Mouse (Mus musculus): ENCODE data around the gene Olfr1156. TPM values are rescaled to one million over a fixed set of nuclear protein-coding genes. Genes with fewer than 3 reads are reported as not detected.

Gene Olfr1156
- polyA plus RNA-seq (2012; rRNA removed; ENCODE audit: low replicate concordance), result not detected in 2 replicates

GRCm38 (mm10) chr2:87953000-87953399 is at the start of gene Olfr1156:
Gene Olfr1156 (minus strand): TSS chr2:87953100.

GRCm38 (mm10) chr2:87989813-87990212 is 36.9 kb upstream of the Olfr1156 start, which contains the start of gene Olfr1158:
Gene Olfr1158 (plus strand): TSS chr2:87990113.

GRCm38 (mm10) chr2:87974563-87974962 is 21.7 kb upstream of the Olfr1156 start, which contains the start of gene Olfr74:
Gene Olfr74 (minus strand): TSS chr2:87974663.

GRCm38 (mm10) chr2:87968199-87968598 is 15.3 kb upstream of the Olfr1156 start, which contains the start of gene Olfr1157:
Gene Olfr1157 (minus strand): TSS chr2:87968299.

GRCm38 (mm10) chr2:87945037-87945436 is 7.9 kb downstream of the Olfr1156 start, which contains the start of gene Olfr1155:
Gene Olfr1155 (minus strand): TSS chr2:87945137.

GRCm38 (mm10) chr2:87905066-87905465 is 47.8 kb downstream of the Olfr1156 start, which contains the start of gene Olfr1154:
Gene Olfr1154 (minus strand): TSS chr2:87905166.

Other genes with a start within 250 kb of the Olfr1156 start
- not detected in 2 replicates for gene Olfr1137, start 239.9 kb downstream of the Olfr1156 start, polyA plus RNA-seq (2012; rRNA removed; ENCODE audit: low replicate concordance)
- not detected in 2 replicates for gene Olfr1138, start 213.1 kb downstream of the Olfr1156 start, polyA plus RNA-seq (2012; rRNA removed; ENCODE audit: low replicate concordance)
- gene Olfr1140, start 209.3 kb downstream of the Olfr1156 start, polyA plus RNA-seq (2012; rRNA removed; ENCODE audit: low replicate concordance), result not detected in 2 replicates
- gene Olfr1141, start 199.1 kb downstream of the Olfr1156 start, polyA plus RNA-seq (2012; rRNA removed; ENCODE audit: low replicate concordance), result not detected in 2 replicates
- not detected in 2 replicates for gene Olfr152, start 173.6 kb downstream of the Olfr1156 start, polyA plus RNA-seq (2012; rRNA removed; ENCODE audit: low replicate concordance)
- not detected in 2 replicates for gene Olfr1143, start 152.5 kb downstream of the Olfr1156 start, polyA plus RNA-seq (2012; rRNA removed; ENCODE audit: low replicate concordance)
- gene Olfr1145, start 143.3 kb downstream of the Olfr1156 start, polyA plus RNA-seq (2012; rRNA removed; ENCODE audit: low replicate concordance), result not detected in 2 replicates
- gene Olfr1148, start 122.6 kb downstream of the Olfr1156 start, polyA plus RNA-seq (2012; rRNA removed; ENCODE audit: low replicate concordance), result not detected in 2 replicates
- not detected in 2 replicates for gene Olfr1150-ps1, start 109.1 kb downstream of the Olfr1156 start, polyA plus RNA-seq (2012; rRNA removed; ENCODE audit: low replicate concordance)
- not detected in 2 replicates for gene Olfr1151, start 97.2 kb downstream of the Olfr1156 start, polyA plus RNA-seq (2012; rRNA removed; ENCODE audit: low replicate concordance)
- not detected in 2 replicates for gene Olfr1152, start 86.6 kb downstream of the Olfr1156 start, polyA plus RNA-seq (2012; rRNA removed; ENCODE audit: low replicate concordance)
- gene Olfr1153, start 58.1 kb downstream of the Olfr1156 start, polyA plus RNA-seq (2012; rRNA removed; ENCODE audit: low replicate concordance), result not detected in 2 replicates
- not detected in 2 replicates for gene Olfr1154, start 47.9 kb downstream of the Olfr1156 start, polyA plus RNA-seq (2012; rRNA removed; ENCODE audit: low replicate concordance)
- not detected in 2 replicates for gene Olfr1155, start 8.0 kb downstream of the Olfr1156 start, polyA plus RNA-seq (2012; rRNA removed; ENCODE audit: low replicate concordance)
- gene Olfr1157, start 15.2 kb upstream of the Olfr1156 start, polyA plus RNA-seq (2012; rRNA removed; ENCODE audit: low replicate concordance), result not detected in 2 replicates
- gene Olfr74, start 21.6 kb upstream of the Olfr1156 start, polyA plus RNA-seq (2012; rRNA removed; ENCODE audit: low replicate concordance), result not detected in 2 replicates
- gene Olfr1158, start 37.0 kb upstream of the Olfr1156 start, polyA plus RNA-seq (2012; rRNA removed; ENCODE audit: low replicate concordance), result not detected in 2 replicates
- gene Olfr1160, start 55.2 kb upstream of the Olfr1156 start, polyA plus RNA-seq (2012; rRNA removed; ENCODE audit: low replicate concordance), result not detected in 2 replicates
- not detected in 2 replicates for gene Olfr1161, start 69.7 kb upstream of the Olfr1156 start, polyA plus RNA-seq (2012; rRNA removed; ENCODE audit: low replicate concordance)
- not detected in 2 replicates for gene Olfr73, start 84.6 kb upstream of the Olfr1156 start, polyA plus RNA-seq (2012; rRNA removed; ENCODE audit: low replicate concordance)
- not detected in 2 replicates for gene Olfr1162, start 98.0 kb upstream of the Olfr1156 start, polyA plus RNA-seq (2012; rRNA removed; ENCODE audit: low replicate concordance)
- not detected in 2 replicates for gene Olfr1163, start 118.7 kb upstream of the Olfr1156 start, polyA plus RNA-seq (2012; rRNA removed; ENCODE audit: low replicate concordance)
- not detected in 2 replicates for gene Olfr1164, start 140.9 kb upstream of the Olfr1156 start, polyA plus RNA-seq (2012; rRNA removed; ENCODE audit: low replicate concordance)
- gene Olfr1166, start 175.2 kb upstream of the Olfr1156 start, polyA plus RNA-seq (2012; rRNA removed; ENCODE audit: low replicate concordance), result not detected in 2 replicates
- gene Olfr1167, start 202.1 kb upstream of the Olfr1156 start, polyA plus RNA-seq (2012; rRNA removed; ENCODE audit: low replicate concordance), result not detected in 2 replicates
- gene Olfr1168, start 228.8 kb upstream of the Olfr1156 start, polyA plus RNA-seq (2012; rRNA removed; ENCODE audit: low replicate concordance), result not detected in 2 replicates

All from mammary gland, adult 2 months (tissue).